Mouse (Mus musculus): Measurements from ENCODE around the gene Mex3b. TPM values are rescaled to one million over a fixed set of nuclear protein-coding genes. Genes with fewer than 3 reads are reported as not detected.
A peak's percentile ranks its signal among the peaks of the same experiment; 100 is the strongest.

Gene Mex3b
- polyA plus RNA-seq, 1 experiment from 2014 or later: 42.9 TPM

- H3K27ac ChIP-seq: no peak overlapping the region
- no peak overlapping the region for H3K4me3 ChIP-seq (replicated peaks)
- H3K4me1 ChIP-seq (replicated peaks): no peaks in the 10 kb centered on the region
- H3K36me3 ChIP-seq: no peaks in the 10 kb centered on the region
- ATAC-seq: no peak
- no peak overlapping the region for H3K9ac ChIP-seq (replicated peaks)
- H3K4me2 ChIP-seq (replicated peaks): no peak overlapping the region
- WGBS: 86% methylated on average over 3 of the region's 3 CpGs
- no peaks in the 10 kb centered on the region for H3K9me3 ChIP-seq
- no peaks in the 10 kb centered on the region for H3K27me3 ChIP-seq
Measured at GRCm38 (mm10) chr7:82903006-82903405, 35.9 kb downstream of the Mex3b start.

- Histone ChIP-seq H3K9me3 (no peaks in the 10 kb centered on the region), H3K4me2 (replicated peaks) (no peak overlapping the region), H3K36me3 (no peaks in the 10 kb centered on the region), H3K4me1 (replicated peaks) (no peaks in the 10 kb centered on the region), H3K4me3 (replicated peaks) (no peak overlapping the region), H3K27me3 (no peaks in the 10 kb centered on the region), H3K9ac (replicated peaks) (no peak overlapping the region), H3K27ac (no peak overlapping the region)
- ATAC-seq: no peak
- WGBS: 87% methylated on average over 3 of the region's 3 CpGs
Measured at GRCm38 (mm10) chr7:82905527-82905926, 38.4 kb downstream of the Mex3b start.

- 74% methylated on average over 1 of the region's 1 CpGs for WGBS
- Histone ChIP-seq H3K36me3 (no peaks in the 10 kb centered on the region), H3K4me3 (replicated peaks) (no peak overlapping the region), H3K9me3 (no peaks in the 10 kb centered on the region), H3K27ac (no peak overlapping the region), H3K9ac (replicated peaks) (no peak overlapping the region), H3K4me2 (replicated peaks) (no peak overlapping the region), H3K4me1 (replicated peaks) (no peaks in the 10 kb centered on the region), H3K27me3 (no peaks in the 10 kb centered on the region)
- ATAC-seq: no peak
Measured at GRCm38 (mm10) chr7:82907081-82907480, 39.9 kb downstream of the Mex3b start.

- no peak overlapping the region for H3K9ac ChIP-seq (replicated peaks)
- 45% methylated on average over 10 of the region's 10 CpGs for WGBS
- H3K27ac ChIP-seq: no peak overlapping the region
- H3K4me1 ChIP-seq (replicated peaks): no peaks in the 10 kb centered on the region
- ATAC-seq: peak; percentile 65; the same call in 1 of the 2 replicates
- H3K4me3 ChIP-seq (replicated peaks): no peak overlapping the region
- no peaks in the 10 kb centered on the region for H3K36me3 ChIP-seq
- H3K4me2 ChIP-seq (replicated peaks): peak overlapping the region; percentile 15; the same call in 1 of the 2 replicates
- no peaks in the 10 kb centered on the region for H3K27me3 ChIP-seq
- H3K9me3 ChIP-seq: no peaks in the 10 kb centered on the region
Measured at GRCm38 (mm10) chr7:82910536-82911384, 43.6 kb downstream of the Mex3b start.

GRCm38 (mm10) chr7:82911501-82911900 is 44.4 kb downstream of the Mex3b start:
- Histone ChIP-seq H3K27ac (no peak overlapping the region), H3K9me3 (no peaks in the 10 kb centered on the region), H3K4me2 (replicated peaks) (no peak overlapping the region), H3K36me3 (no peaks in the 10 kb centered on the region), H3K4me3 (replicated peaks) (no peak overlapping the region), H3K9ac (replicated peaks) (no peak overlapping the region), H3K4me1 (replicated peaks) (no peaks in the 10 kb centered on the region), H3K27me3 (no peaks in the 10 kb centered on the region)
- WGBS: 95% methylated on average over 10 of the region's 10 CpGs
- ATAC-seq: no peak

GRCm38 (mm10) chr7:82914297-82914696 is 47.2 kb downstream of the Mex3b start:
- H3K9ac ChIP-seq (replicated peaks): no peak overlapping the region
- 0 out of 2 replicates have a peak, but pooled peaks cover 4% of the 10 kb centered on the region for H3K9me3 ChIP-seq
- 78% methylated on average over 4 of the region's 4 CpGs for WGBS
- H3K4me3 ChIP-seq (replicated peaks): no peak overlapping the region
- H3K27me3 ChIP-seq: no peaks in the 10 kb centered on the region
- no peaks in the 10 kb centered on the region for H3K4me1 ChIP-seq (replicated peaks)
- H3K4me2 ChIP-seq (replicated peaks): no peak overlapping the region
- H3K36me3 ChIP-seq: no peaks in the 10 kb centered on the region
- ATAC-seq: no peak
- no peak overlapping the region for H3K27ac ChIP-seq

Other genes starting within 250 kb of the Mex3b start
- gene Saxo2, start 218.8 kb upstream of the Mex3b start, polyA plus RNA-seq (2015; fragmentation: Nextera tagmentation; extraction: Ambion mirVana): 18.2 and 19.6 TPM in 2 replicates
- gene Efl1, start 218.7 kb upstream of the Mex3b start, polyA plus RNA-seq (2015; fragmentation: Nextera tagmentation; extraction: Ambion mirVana): 20.1 and 21.0 TPM in 2 replicates

All from midbrain, embryonic 13.5 days (tissue).